Mouse (Mus musculus) ES-Bruce4 (cell line): ENCODE measurements around the gene Olfr1512.

Experiments
- CTCF ChIP-seq: IDR thresholded peaks from one replicate; pipeline ENCODE4 v1.8.1; 2011; ENCODE audit warnings: low read depth, low read length
- EP300 ChIP-seq: IDR thresholded peaks from 2 replicates; pipeline ENCODE4 v1.6.1; 2011; ENCODE audit warnings: low read depth, low read length; ENCODE audit not compliant: insufficient read depth
- POLR2A ChIP-seq: IDR thresholded peaks from one replicate; pipeline ENCODE4 v1.8.1; 2011; ENCODE audit warnings: low read length; ENCODE audit not compliant: insufficient read depth

- TF ChIP-seq CTCF (no peak), POLR2A (no peak), EP300 (no peak)
These were observed 18.3 kb upstream of the Olfr1512 start, which contains the start of gene Olfr1511 for GRCm38 (mm10) chr14:52397279-52397678.
